Comparison of ENCODE assay signal across 10 mouse cellular contexts in the genomic region with DNA sequence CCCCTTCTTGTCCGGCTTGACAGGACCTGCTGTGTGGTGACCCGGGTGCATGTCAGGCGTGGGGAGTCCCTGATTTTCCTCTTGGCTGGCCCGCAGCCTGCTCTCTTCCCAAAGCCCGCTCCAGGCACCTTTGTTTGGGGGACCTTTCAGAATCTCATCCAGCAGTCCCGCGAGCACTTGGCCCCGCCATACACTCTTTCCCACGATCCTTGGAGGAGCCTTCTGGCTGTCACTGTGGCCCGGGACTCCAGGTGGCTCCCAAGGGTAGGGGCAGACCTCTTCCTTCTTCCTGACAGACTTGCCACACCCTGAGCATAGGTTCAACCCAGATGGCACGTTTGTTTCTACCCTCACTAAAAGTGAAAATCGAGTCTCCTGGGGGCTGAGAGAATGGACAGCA. TPM values are rescaled to one million over a fixed set of nuclear protein-coding genes. Genes with fewer than 3 reads are reported as not detected.
DNase-seq lines count a peak whose midpoint lies in the region; ATAC-seq lines count a peak whose summit lies in the region.
"Had no signal": no experiment of that assay in that cellular context is flagged by ENCODE, and none has a peak within 500 bp of the region (broad histone marks: within the 10 kb centered on the region; RNA-seq: fewer than 3 reads in every experiment).

No protein-coding gene starts in this region.

- no peaks in the 10 kb centered on the region for H3K36me3 ChIP-seq in heart, embryonic 13.5 days
- no peaks in the 10 kb centered on the region for H3K36me3 ChIP-seq in midbrain, embryonic 10.5 days
- no peaks in the 10 kb centered on the region for H3K36me3 ChIP-seq in midbrain, embryonic 13.5 days
- no peaks in the 10 kb centered on the region for H3K36me3 ChIP-seq in hindbrain, embryonic 13.5 days
- H3K36me3 ChIP-seq in neural tube, embryonic 14.5 days (ENCODE audit: control insufficient read depth, insufficient read depth, low read length) = no peaks in the 10 kb centered on the region

- no peaks in the 10 kb centered on the region for H3K9me3 ChIP-seq in heart, embryonic 13.5 days
- no peaks in the 10 kb centered on the region for H3K9me3 ChIP-seq in midbrain, embryonic 10.5 days (replicated peaks)
- no peaks in the 10 kb centered on the region for H3K9me3 ChIP-seq in midbrain, embryonic 13.5 days
- no peaks in the 10 kb centered on the region for H3K9me3 ChIP-seq in hindbrain, embryonic 13.5 days
- H3K9me3 ChIP-seq in neural tube, embryonic 14.5 days (ENCODE audit: control insufficient read depth, low read length) = no peaks in the 10 kb centered on the region

- H3K27me3 ChIP-seq in heart, embryonic 13.5 days (replicated peaks) = peaks cover 73% of the 10 kb centered on the region
- H3K27me3 ChIP-seq in midbrain, embryonic 10.5 days (ENCODE audit: low read depth, poor library complexity, severe bottlenecking) = peaks cover 59% of the 10 kb centered on the region
- H3K27me3 ChIP-seq in midbrain, embryonic 13.5 days = peaks cover 52% of the 10 kb centered on the region
- H3K27me3 ChIP-seq in hindbrain, embryonic 13.5 days = peaks cover 74% of the 10 kb centered on the region
- peaks cover 18% of the 10 kb centered on the region for H3K27me3 ChIP-seq in neural tube, embryonic 14.5 days (ENCODE audit: control insufficient read depth, insufficient read depth, low read length)

- 37% methylated on average over 12 of the region's 12 CpGs for WGBS in heart, embryonic 13.5 days
- WGBS in midbrain, embryonic 10.5 days = 36% methylated on average over 12 of the region's 12 CpGs
- WGBS in midbrain, embryonic 13.5 days = 33% methylated on average over 12 of the region's 12 CpGs
- WGBS in hindbrain, embryonic 13.5 days = 33% methylated on average over 12 of the region's 12 CpGs
- 30% methylated on average over 12 of the region's 12 CpGs for WGBS in neural tube, embryonic 14.5 days

- H3K27ac ChIP-seq in heart, embryonic 13.5 days (replicated peaks) = no peak overlapping the region
- H3K27ac ChIP-seq in midbrain, embryonic 10.5 days (replicated peaks) = no peak overlapping the region
- H3K27ac ChIP-seq in midbrain, embryonic 13.5 days = no peak overlapping the region
- no peak overlapping the region; the same call in 1 of the 2 replicates for H3K27ac ChIP-seq in hindbrain, embryonic 13.5 days
- no peak overlapping the region for H3K27ac ChIP-seq in neural tube, embryonic 14.5 days (ENCODE audit: low read depth, low read length)

- DNase-seq in heart, postnatal 4 days = no peak
- no peak for DNase-seq in midbrain, embryonic 10.5 days (ENCODE audit: low spot score)
- no peak for DNase-seq in adrenal gland, postnatal 25 days
- DNase-seq: cerebellum, adult 11-12 months had no signal

- H3K4me3 ChIP-seq in heart, embryonic 13.5 days = peak overlapping the region; percentile 59
- peak overlapping the region; percentile 57; the same call in 1 of the 2 replicates for H3K4me3 ChIP-seq in midbrain, embryonic 10.5 days
- H3K4me3 ChIP-seq in midbrain, embryonic 13.5 days (replicated peaks) = no peak overlapping the region
- peak overlapping the region; percentile 44 for H3K4me3 ChIP-seq in hindbrain, embryonic 13.5 days
- H3K4me3 ChIP-seq in neural tube, embryonic 14.5 days (ENCODE audit: low read depth, low read length) = no peak overlapping the region

- no peak overlapping the region for H3K9ac ChIP-seq in heart, embryonic 13.5 days
- H3K9ac ChIP-seq in midbrain, embryonic 13.5 days (replicated peaks) = no peak overlapping the region
- peak overlapping the region; percentile 64; the same call in 1 of the 2 replicates for H3K9ac ChIP-seq in hindbrain, embryonic 13.5 days
- H3K9ac ChIP-seq in neural tube, embryonic 14.5 days (replicated peaks; ENCODE audit: low read depth, low read length) = no peak overlapping the region

- peaks cover 13% of the 10 kb centered on the region for H3K4me1 ChIP-seq in heart, embryonic 13.5 days
- peaks cover 20% of the 10 kb centered on the region for H3K4me1 ChIP-seq in midbrain, embryonic 10.5 days
- H3K4me1 ChIP-seq in midbrain, embryonic 13.5 days (replicated peaks) = peaks cover 12% of the 10 kb centered on the region
- H3K4me1 ChIP-seq in hindbrain, embryonic 13.5 days (replicated peaks) = peaks cover 17% of the 10 kb centered on the region
- peaks cover 7% of the 10 kb centered on the region for H3K4me1 ChIP-seq in neural tube, embryonic 14.5 days (ENCODE audit: control insufficient read depth, insufficient read depth, low read length)

- ATAC-seq in heart, embryonic 13.5 days (ENCODE audit: extremely low read depth, insufficient number of reproducible peaks, low FRiP score, low TSS enrichment) = no peak
- ATAC-seq in midbrain, embryonic 13.5 days = no peak
- no peak for ATAC-seq in hindbrain, embryonic 13.5 days (ENCODE audit: low FRiP score)
- ATAC-seq in neural tube, embryonic 14.5 days (ENCODE audit: low read depth) = no peak
- ATAC-seq in activated CD4-positive, CD25-positive, alpha-beta regulatory T cell, adult 4 months = no peak
- ATAC-seq: midbrain, embryonic 16.5 days had no signal

- peak overlapping the region; percentile 87; the same call in 1 of the 2 replicates for H3K4me2 ChIP-seq in heart, embryonic 13.5 days
- no peak overlapping the region for H3K4me2 ChIP-seq in midbrain, embryonic 13.5 days (replicated peaks)
- H3K4me2 ChIP-seq in hindbrain, embryonic 13.5 days = peak overlapping the region; percentile 65
- peak overlapping the region; percentile 54; the same call in 1 of the 2 replicates for H3K4me2 ChIP-seq in neural tube, embryonic 14.5 days (ENCODE audit: low read depth, low read length)

RNA-seq across cellular contexts. Expression of a gene that starts 1.0 kb away (rescaled TPM):
- polyA plus RNA-seq in heart, embryonic 13.5 days (2015; fragmentation: Nextera tagmentation; extraction: Ambion mirVana) = 0.99 and 1.1 TPM in 2 replicates
- 1 to 10 TPM; 5.0 to 5.4 TPM for total RNA-seq in heart, postnatal 4 days (2021)
- polyA plus RNA-seq in midbrain, embryonic 10.5 days (2016; fragmentation: Nextera tagmentation; extraction: Ambion mirVana) = 0.63 and 0.67 TPM in 2 replicates
- 0.15 and 0.43 TPM in 2 replicates for polyA plus RNA-seq in midbrain, embryonic 13.5 days (2015; fragmentation: Nextera tagmentation; extraction: Ambion mirVana)
- polyA plus RNA-seq in hindbrain, embryonic 13.5 days (2015; fragmentation: Nextera tagmentation; extraction: Ambion mirVana) = 0.88 and 1.3 TPM in 2 replicates
- polyA plus RNA-seq in neural tube, embryonic 14.5 days (2014; fragmentation: Nextera tagmentation; extraction: Ambion mirVana) = 1.6 and 2.3 TPM in 2 replicates
- 2.0 and 4.1 TPM in 2 replicates for total RNA-seq in adrenal gland, postnatal 25 days (2021)
- polyA plus RNA-seq in activated CD4-positive, CD25-positive, alpha-beta regulatory T cell, adult 4 months (2017; shearing (Covaris generic)) = not detected

RNA-seq across cellular contexts. Expression of a gene that starts 37.0 kb away (rescaled TPM):
- 150 and 178 TPM in 2 replicates for polyA plus RNA-seq in heart, embryonic 13.5 days (2015; fragmentation: Nextera tagmentation; extraction: Ambion mirVana)
- total RNA-seq in heart, postnatal 4 days (2021) = 10 to 100 TPM; 52.9 to 54.3 TPM
- 161 and 210 TPM in 2 replicates for polyA plus RNA-seq in midbrain, embryonic 10.5 days (2016; fragmentation: Nextera tagmentation; extraction: Ambion mirVana)
- polyA plus RNA-seq in midbrain, embryonic 13.5 days (2015; fragmentation: Nextera tagmentation; extraction: Ambion mirVana) = 49.2 and 58.9 TPM in 2 replicates
- 64.3 and 65.5 TPM in 2 replicates for polyA plus RNA-seq in hindbrain, embryonic 13.5 days (2015; fragmentation: Nextera tagmentation; extraction: Ambion mirVana)
- 45.0 and 53.6 TPM in 2 replicates for polyA plus RNA-seq in neural tube, embryonic 14.5 days (2014; fragmentation: Nextera tagmentation; extraction: Ambion mirVana)
- 31.8 and 49.7 TPM in 2 replicates for total RNA-seq in adrenal gland, postnatal 25 days (2021)
- polyA plus RNA-seq in activated CD4-positive, CD25-positive, alpha-beta regulatory T cell, adult 4 months (2017; shearing (Covaris generic)) = 10 to 100 TPM; 23.0 to 25.3 TPM

RNA-seq across cellular contexts. Expression of a gene that starts 42.3 kb away (rescaled TPM):
- polyA plus RNA-seq in heart, embryonic 13.5 days (2015; fragmentation: Nextera tagmentation; extraction: Ambion mirVana) = 11.6 and 12.7 TPM in 2 replicates
- total RNA-seq in heart, postnatal 4 days (2021) = 1 to 10 TPM; 8.0 to 10.0 TPM
- 30.6 and 31.8 TPM in 2 replicates for polyA plus RNA-seq in midbrain, embryonic 10.5 days (2016; fragmentation: Nextera tagmentation; extraction: Ambion mirVana)
- 28.3 and 29.2 TPM in 2 replicates for polyA plus RNA-seq in midbrain, embryonic 13.5 days (2015; fragmentation: Nextera tagmentation; extraction: Ambion mirVana)
- 25.0 and 25.9 TPM in 2 replicates for polyA plus RNA-seq in hindbrain, embryonic 13.5 days (2015; fragmentation: Nextera tagmentation; extraction: Ambion mirVana)
- 15.3 and 19.9 TPM in 2 replicates for polyA plus RNA-seq in neural tube, embryonic 14.5 days (2014; fragmentation: Nextera tagmentation; extraction: Ambion mirVana)
- total RNA-seq in adrenal gland, postnatal 25 days (2021) = 31.4 and 37.1 TPM in 2 replicates
- polyA plus RNA-seq in activated CD4-positive, CD25-positive, alpha-beta regulatory T cell, adult 4 months (2017; shearing (Covaris generic)) = 10 to 100 TPM; 12.1 to 22.5 TPM

RNA-seq across cellular contexts. Expression of a gene that starts 42.5 kb away (rescaled TPM):
- polyA plus RNA-seq in heart, embryonic 13.5 days (2015; fragmentation: Nextera tagmentation; extraction: Ambion mirVana) = 23.3 and 24.8 TPM in 2 replicates
- 10 to 100 TPM; 25.7 to 29.0 TPM for total RNA-seq in heart, postnatal 4 days (2021)
- 51.9 and 52.1 TPM in 2 replicates for polyA plus RNA-seq in midbrain, embryonic 10.5 days (2016; fragmentation: Nextera tagmentation; extraction: Ambion mirVana)
- polyA plus RNA-seq in midbrain, embryonic 13.5 days (2015; fragmentation: Nextera tagmentation; extraction: Ambion mirVana) = 52.7 and 53.8 TPM in 2 replicates
- 49.9 and 55.3 TPM in 2 replicates for polyA plus RNA-seq in hindbrain, embryonic 13.5 days (2015; fragmentation: Nextera tagmentation; extraction: Ambion mirVana)
- polyA plus RNA-seq in neural tube, embryonic 14.5 days (2014; fragmentation: Nextera tagmentation; extraction: Ambion mirVana) = 40.1 and 45.5 TPM in 2 replicates
- 32.0 and 41.3 TPM in 2 replicates for total RNA-seq in adrenal gland, postnatal 25 days (2021)
- 10 to 100 TPM; 36.0 to 53.3 TPM for polyA plus RNA-seq in activated CD4-positive, CD25-positive, alpha-beta regulatory T cell, adult 4 months (2017; shearing (Covaris generic))

RNA-seq across cellular contexts. Expression of a gene that starts 52.2 kb away (rescaled TPM):
- polyA plus RNA-seq in heart, embryonic 13.5 days (2015; fragmentation: Nextera tagmentation; extraction: Ambion mirVana) = 647 and 691 TPM in 2 replicates
- 100 to 1,000 TPM; 466 to 502 TPM for total RNA-seq in heart, postnatal 4 days (2021)
- polyA plus RNA-seq in midbrain, embryonic 10.5 days (2016; fragmentation: Nextera tagmentation; extraction: Ambion mirVana) = 1,512 and 1,693 TPM in 2 replicates
- 2,611 and 2,977 TPM in 2 replicates for polyA plus RNA-seq in midbrain, embryonic 13.5 days (2015; fragmentation: Nextera tagmentation; extraction: Ambion mirVana)
- polyA plus RNA-seq in hindbrain, embryonic 13.5 days (2015; fragmentation: Nextera tagmentation; extraction: Ambion mirVana) = 2,444 and 2,571 TPM in 2 replicates
- polyA plus RNA-seq in neural tube, embryonic 14.5 days (2014; fragmentation: Nextera tagmentation; extraction: Ambion mirVana) = 1,887 and 2,049 TPM in 2 replicates
- total RNA-seq in adrenal gland, postnatal 25 days (2021) = 265 and 377 TPM in 2 replicates
- polyA plus RNA-seq in activated CD4-positive, CD25-positive, alpha-beta regulatory T cell, adult 4 months (2017; shearing (Covaris generic)) = 1,000 to 10,000 TPM; 1,520 to 1,873 TPM

Comparison
In these comparisons a context has a peak if more than half of its experiments do, and no peak if none do; other contexts are left out.
1. H3K4me3 ChIP-seq: peak in heart, embryonic 13.5 days (single experiment), midbrain, embryonic 10.5 days (single experiment) and hindbrain, embryonic 13.5 days (single experiment); none in midbrain, embryonic 13.5 days (single experiment) and neural tube, embryonic 14.5 days (single experiment).